26 mouse cellular contexts compared by ENCODE assay signal in the genomic region with DNA sequence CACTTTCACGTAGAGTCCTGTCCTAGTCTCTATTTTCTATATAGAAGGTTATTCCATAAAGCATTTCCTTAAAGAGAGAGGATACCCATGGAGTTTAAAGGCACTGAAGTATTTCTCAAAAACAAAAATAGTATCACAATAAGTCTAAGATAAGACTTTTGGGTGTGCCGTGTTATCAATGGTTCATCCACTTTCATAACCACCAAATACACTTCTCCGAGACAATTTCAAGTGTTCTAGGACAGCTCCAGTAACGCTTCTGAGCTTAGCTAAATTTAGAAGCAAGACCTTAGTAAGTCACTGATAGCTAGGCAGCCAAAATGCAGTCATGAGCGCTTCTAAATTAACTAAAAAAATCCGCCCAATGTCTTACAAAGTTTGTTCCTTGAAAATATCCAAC. TPM values are rescaled to one million over a fixed set of nuclear protein-coding genes. Genes with fewer than 3 reads are reported as not detected.
DNase-seq lines count a peak whose midpoint lies in the region; ATAC-seq and TF ChIP-seq lines count a peak whose summit lies in the region.
"Had no signal": no experiment of that assay in that cellular context is flagged by ENCODE, and none has a peak within 500 bp of the region (broad histone marks: within the 10 kb centered on the region; RNA-seq: fewer than 3 reads in every experiment).

No protein-coding gene starts in this region.

- H3K79me3 ChIP-seq in C2C12 (ENCODE audit: low read depth), result peaks cover 81% of the 10 kb centered on the region

- peaks cover 8% of the 10 kb centered on the region; the same call in 1 of the 2 replicates for H3K36me3 ChIP-seq in heart, embryonic 11.5 days (ENCODE audit: control insufficient read depth, insufficient read depth, low read length)
- H3K36me3 ChIP-seq in heart, embryonic 16.5 days (ENCODE audit: control insufficient read depth, insufficient read depth), result peaks cover 11% of the 10 kb centered on the region
- H3K36me3 ChIP-seq in C2C12 (ENCODE audit: control insufficient read depth, insufficient read depth), result peaks cover 15% of the 10 kb centered on the region
- peaks cover 50 to 60% of the 10 kb centered on the region in 2 experiments for H3K36me3 ChIP-seq in MEL (ENCODE audit: control insufficient read depth in 1 of 2, insufficient read depth in 2 of 2, low read length in 2 of 2)
- H3K36me3 ChIP-seq in limb, embryonic 10.5 days, result peaks cover 64% of the 10 kb centered on the region

- no peak for ATAC-seq in heart, embryonic 11.5 days (replicated peaks; ENCODE audit: insufficient number of reproducible peaks, low FRiP score, low TSS enrichment)
- no peak for ATAC-seq in heart, embryonic 16.5 days (replicated peaks; ENCODE audit: extremely low read depth, insufficient read depth, low FRiP score)
- ATAC-seq: intestine, postnatal 0 days had no signal

- no peak overlapping the region for H3K9ac ChIP-seq in heart, embryonic 11.5 days (ENCODE audit: low read depth, low read length)
- peak overlapping the region; percentile 45; the same call in 1 of the 2 replicates for H3K9ac ChIP-seq in heart, embryonic 16.5 days (ENCODE audit: low read length)
- no peak overlapping the region for H3K9ac ChIP-seq in MEL (ENCODE audit: control insufficient read depth, low read depth, low read length, poor library complexity, severe bottlenecking)
- H3K9ac ChIP-seq: hindbrain, embryonic 14.5 days; liver, embryonic 13.5 days; neural tube, embryonic 15.5 days; stomach, embryonic 15.5 days had no signal

- peak; percentile 44 to 51; a peak in 2 of 4 replicates for TF ChIP-seq EP300 in MEL (IDR thresholded peaks at IDR 0.05; ENCODE audit: low read depth in 1 of 2, low read length in 2 of 2)

- H3K27me3 ChIP-seq in heart, embryonic 11.5 days (ENCODE audit: control insufficient read depth, insufficient read depth, low read length), result no peaks in the 10 kb centered on the region
- H3K27me3 ChIP-seq in heart, embryonic 16.5 days (ENCODE audit: control insufficient read depth, insufficient read depth, low read length), result no peaks in the 10 kb centered on the region
- H3K27me3 ChIP-seq in C2C12 (ENCODE audit: control insufficient read depth, insufficient read depth, insufficient read length), result no peaks in the 10 kb centered on the region
- H3K27me3 ChIP-seq in MEL (ENCODE audit: control insufficient read depth in 1 of 2, insufficient read depth in 2 of 2, low read length in 2 of 2), result no peaks in the 10 kb centered on the region
- no peaks in the 10 kb centered on the region for H3K27me3 ChIP-seq in limb, embryonic 10.5 days (ENCODE audit: low read depth, poor library complexity, severe bottlenecking)
- H3K27me3 ChIP-seq: CH12.LX; liver, embryonic 13.5 days; neural tube, embryonic 15.5 days; stomach, embryonic 15.5 days had no signal

- peak overlapping the region; percentile 36 for H3K27ac ChIP-seq in heart, embryonic 11.5 days (ENCODE audit: low read depth, low read length)
- peak overlapping the region; percentile 93 for H3K27ac ChIP-seq in heart, embryonic 16.5 days (ENCODE audit: low read length)
- peak overlapping the region; percentile 57; the same call in 1 of the 2 replicates for H3K27ac ChIP-seq in MEL (ENCODE audit: control insufficient read depth, low read depth, low read length)
- H3K27ac ChIP-seq in limb, embryonic 10.5 days, result no peak overlapping the region
- H3K27ac ChIP-seq: hindbrain, embryonic 14.5 days; liver, embryonic 13.5 days; macrophage; neural tube, embryonic 15.5 days; stomach, embryonic 15.5 days had no signal

- peak overlapping the region; percentile 27 for H3K4me2 ChIP-seq in heart, embryonic 11.5 days
- peak overlapping the region; percentile 50 for H3K4me2 ChIP-seq in heart, embryonic 16.5 days (ENCODE audit: low read depth, low read length)
- H3K4me2 ChIP-seq: hindbrain, embryonic 14.5 days; liver, embryonic 13.5 days; neural tube, embryonic 15.5 days; stomach, embryonic 15.5 days had no signal

- H3K4me1 ChIP-seq in heart, embryonic 11.5 days (ENCODE audit: control insufficient read depth, insufficient read depth, low read length), result peaks cover 15% of the 10 kb centered on the region
- peaks cover 40% of the 10 kb centered on the region for H3K4me1 ChIP-seq in heart, embryonic 16.5 days (ENCODE audit: control insufficient read depth, insufficient read depth, low read length)
- peaks cover 24 to 31% of the 10 kb centered on the region in 2 experiments for H3K4me1 ChIP-seq in MEL (ENCODE audit: control insufficient read depth in 1 of 2, insufficient read depth in 2 of 2, low read length in 2 of 2)
- H3K4me1 ChIP-seq in limb, embryonic 10.5 days, result no peaks in the 10 kb centered on the region

- no peak for TF ChIP-seq POLR2A in MEL (IDR thresholded peaks at IDR 0.05; ENCODE audit: control insufficient read depth in 1 of 2, insufficient read depth in 1 of 2, low read depth in 1 of 2, low read length in 2 of 2, poor library complexity in 1 of 2)

- no peak for TF ChIP-seq CTCF in C2C12 (IDR thresholded peaks at IDR 0.05; ENCODE audit: control insufficient read depth, insufficient read depth, insufficient read length)
- TF ChIP-seq CTCF in MEL (IDR thresholded peaks at IDR 0.05 in 2 of 3, conservative IDR thresholded peaks at IDR 0.05 in 1 of 3; ENCODE audit: control insufficient read depth in 1 of 3, insufficient read depth in 1 of 3, low read depth in 2 of 3, low read length in 3 of 3, poor library complexity in 1 of 3, severe bottlenecking in 1 of 3), result no peak

- H3K9me3 ChIP-seq in heart, embryonic 11.5 days (replicated peaks; ENCODE audit: control insufficient read depth, low read length), result no peaks in the 10 kb centered on the region
- no peaks in the 10 kb centered on the region for H3K9me3 ChIP-seq in heart, embryonic 16.5 days (replicated peaks; ENCODE audit: control insufficient read depth, low read length)
- no peaks in the 10 kb centered on the region for H3K9me3 ChIP-seq in MEL (replicated peaks; ENCODE audit: insufficient read depth, low read length)
- H3K9me3 ChIP-seq in limb, embryonic 10.5 days (replicated peaks), result no peaks in the 10 kb centered on the region
- H3K9me3 ChIP-seq: liver, embryonic 13.5 days; neural tube, embryonic 15.5 days; stomach, embryonic 15.5 days had no signal

- H3K4me3 ChIP-seq in heart, embryonic 11.5 days (ENCODE audit: low read depth, low read length), result no peak overlapping the region
- H3K4me3 ChIP-seq in heart, embryonic 16.5 days (ENCODE audit: low read length), result no peak overlapping the region
- H3K4me3 ChIP-seq in C2C12 (ENCODE audit: insufficient read depth, poor library complexity, severe bottlenecking) (no peak overlapping the region), MEL (ENCODE audit: control insufficient read depth in 1 of 2, insufficient read depth in 1 of 2, low read depth in 2 of 2, low read length in 2 of 2) (no peak overlapping the region)
- no peak overlapping the region for H3K4me3 ChIP-seq in limb, embryonic 10.5 days
- H3K4me3 ChIP-seq: erythroblast, embryonic 14.5 days; liver, embryonic 13.5 days; neural tube, embryonic 15.5 days; stomach, embryonic 15.5 days had no signal

- TF ChIP-seq RAD21 in MEL (IDR thresholded peaks at IDR 0.05; ENCODE audit: low read depth, low read length), result no peak

- 47% methylated on average over 6 of the region's 6 CpGs for WGBS in heart, embryonic 11.5 days (ENCODE audit: insufficient replicate concordance)
- 38% methylated on average over 6 of the region's 6 CpGs for WGBS in heart, embryonic 16.5 days
- WGBS in limb, embryonic 10.5 days, result 95% methylated on average over 6 of the region's 6 CpGs

- H3K79me2 ChIP-seq in C2C12 (ENCODE audit: control insufficient read depth, insufficient read depth) (peaks cover 100% of the 10 kb centered on the region), MEL (ENCODE audit: control insufficient read depth, insufficient read depth, low read length, poor library complexity) (peaks cover 93% of the 10 kb centered on the region)

- H3ac ChIP-seq in C2C12 (ENCODE audit: control insufficient read depth, insufficient read length, low read depth), result peak overlapping the region; percentile 40

- no peak for DNase-seq in heart, adult 18-20 months
- no peak for DNase-seq in heart, postnatal 4 days
- DNase-seq in MEL (ENCODE audit: low read depth, low spot score), result peak; percentile 69
- DNase-seq in limb, embryonic 10.5 days (ENCODE audit: low spot score), result no peak
- DNase-seq: adrenal gland, adult 8-10 months; B cell, adult 2 months; cerebellum, postnatal 14 days; gastrocnemius, postnatal 14 days; kidney, adult 9 months; kidney, postnatal 25 days; liver, embryonic 13.5 days; lung, adult 2 months; lung, postnatal 10 days; midbrain, embryonic 14.5 days; right cerebral cortex, postnatal 25 days; thymus, postnatal 14 days had no signal

TF ChIP-seq in C2C12, 6 proteins besides CTCF, POLR2A, EP300 and RAD21:
- TF ChIP-seq MYOD1 (IDR thresholded peaks at IDR 0.05; ENCODE audit: control insufficient read depth, insufficient read length, low read depth) (no peak), FOSL1 (IDR thresholded peaks at IDR 0.05; ENCODE audit: insufficient read depth, low read length, poor library complexity, severe bottlenecking) (no peak)
TF ChIP-seq in C2C12: peak in this region for 0.

TF ChIP-seq in MEL, 35 proteins besides CTCF, POLR2A, EP300 and RAD21 (continues in another document):
- TF ChIP-seq KAT2A (conservative IDR thresholded peaks at IDR 0.05; ENCODE audit: low read depth, low read length), result no peak
- TF ChIP-seq MEF2A (IDR thresholded peaks at IDR 0.05; ENCODE audit: extremely low read depth, insufficient replicate concordance, low read depth, low read length, poor library complexity, severe bottlenecking), result peak; percentile 96

RNA-seq across cellular contexts. Expression of a gene that starts 22.0 kb away (rescaled TPM):
- 42.7 and 56.3 TPM in 2 replicates for polyA plus RNA-seq in heart, embryonic 11.5 days (2014; fragmentation: Nextera tagmentation; extraction: Ambion mirVana)
- 100 to 1,000 TPM in 1 of 2 experiments, 10 to 100 TPM in 1; 98.4 to 111 TPM for total RNA-seq in heart, adult 18-20 months (2021)
- 103 and 118 TPM in 2 replicates for polyA plus RNA-seq in heart, embryonic 16.5 days (2015; fragmentation: Nextera tagmentation; extraction: Ambion mirVana)
- 100 to 1,000 TPM; 119 to 134 TPM for total RNA-seq in heart, postnatal 4 days (2021)
- polyA plus RNA-seq in C2C12 (2012; fragmentation: generic; extraction: Trizol) (45.0 TPM), MEL (2012; ENCODE audit: insufficient read depth in 1 of 2, insufficient read length in 2 of 2, low read depth in 1 of 2, low replicate concordance in 2 of 2, missing spikeins in 1 of 2) (100 to 1,000 TPM in 1 of 2 experiments, not detected in 1; 261 TPM)
- total RNA-seq in MEL (2012; rRNA removed), result 75.3 and 93.2 TPM in 2 replicates
- polyA plus RNA-seq in limb, embryonic 10.5 days (2016; fragmentation: Nextera tagmentation; extraction: Ambion mirVana), result 77.2 and 87.8 TPM in 2 replicates

RNA-seq across cellular contexts. Expression of a gene that starts 58.3 kb away (rescaled TPM):
- polyA plus RNA-seq in heart, embryonic 11.5 days (2014; fragmentation: Nextera tagmentation; extraction: Ambion mirVana), result 35.6 and 35.7 TPM in 2 replicates
- 10 to 100 TPM; 35.3 to 38.3 TPM for total RNA-seq in heart, adult 18-20 months (2021)
- polyA plus RNA-seq in heart, embryonic 16.5 days (2015; fragmentation: Nextera tagmentation; extraction: Ambion mirVana), result 55.7 and 58.1 TPM in 2 replicates
- 10 to 100 TPM; 27.6 to 30.7 TPM for total RNA-seq in heart, postnatal 4 days (2021)
- polyA plus RNA-seq in C2C12 (2012; fragmentation: generic; extraction: Trizol) (13.7 TPM), MEL (2012; ENCODE audit: insufficient read depth in 1 of 2, insufficient read length in 2 of 2, low read depth in 1 of 2, low replicate concordance in 2 of 2, missing spikeins in 1 of 2) (10 to 100 TPM in 1 of 2 experiments, not detected in 1; 43.1 TPM)
- total RNA-seq in MEL (2012; rRNA removed), result 30.0 and 35.3 TPM in 2 replicates
- polyA plus RNA-seq in limb, embryonic 10.5 days (2016; fragmentation: Nextera tagmentation; extraction: Ambion mirVana), result 27.2 and 27.8 TPM in 2 replicates
